ENCODE assay signal across 18 mouse cellular contexts in the genomic region with DNA sequence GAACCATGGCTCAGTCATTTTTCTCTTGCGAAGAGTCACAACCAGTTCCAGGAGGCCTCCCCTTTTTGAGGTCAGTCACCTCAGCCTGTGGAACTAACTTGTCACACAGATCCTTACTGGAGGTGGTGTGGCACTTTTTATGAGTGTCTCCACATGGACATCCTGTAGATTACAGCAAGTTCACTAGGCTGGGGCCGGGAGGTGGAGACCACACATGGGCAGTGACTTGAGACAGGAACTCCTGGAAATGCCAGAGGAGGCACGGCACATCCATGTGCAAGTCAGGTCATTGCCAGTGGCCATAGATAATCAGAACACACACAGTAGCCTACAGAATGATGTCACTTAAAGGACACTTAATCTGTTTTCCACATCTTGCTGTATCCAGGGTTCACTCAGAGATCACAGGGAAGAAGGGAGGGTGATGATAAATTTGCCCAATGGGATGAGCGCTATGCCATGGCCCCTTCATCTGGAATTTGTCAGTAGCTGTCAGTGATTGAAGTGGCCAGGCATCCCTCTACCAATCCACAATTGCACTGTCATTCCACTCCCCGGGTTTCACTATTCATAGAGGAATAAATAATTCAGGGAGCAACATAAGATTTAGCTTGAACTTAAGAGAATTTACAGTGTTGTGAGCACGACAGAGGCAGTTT.
"Had no signal": no experiment of that assay in that cellular context is flagged by ENCODE, and none has a peak within 500 bp of the region (broad histone marks: within the 10 kb centered on the region; RNA-seq: fewer than 3 reads in every experiment).

No protein-coding gene starts in this region.

- H3K27ac ChIP-seq: kidney, postnatal 0 days; limb, embryonic 15.5 days; liver, embryonic 12.5 days; midbrain, embryonic 10.5 days; neural tube, embryonic 15.5 days; stomach, postnatal 0 days had no signal

- H3K4me1 ChIP-seq: limb, embryonic 15.5 days; liver, embryonic 12.5 days; neural tube, embryonic 15.5 days had no signal

- H3K4me2 ChIP-seq: limb, embryonic 15.5 days; liver, embryonic 12.5 days; lung, embryonic 14.5 days; neural tube, embryonic 15.5 days had no signal

- DNase-seq: kidney, postnatal 36 days; layer of hippocampus, adult 9-11 months; layer of hippocampus, postnatal 36 days; lung, embryonic 14.5 days; lung, postnatal 10 days; lung, postnatal 4 days; midbrain, embryonic 14.5 days; right cerebral cortex, adult 18-20 months; right cerebral cortex, postnatal 25 days; thymus, adult 2 months; thymus, postnatal 25 days had no signal

- H3K9ac ChIP-seq: limb, embryonic 15.5 days; liver, embryonic 12.5 days; lung, embryonic 14.5 days; neural tube, embryonic 15.5 days had no signal

- ATAC-seq: liver, embryonic 12.5 days had no signal

- H3K27me3 ChIP-seq: limb, embryonic 15.5 days; liver, embryonic 12.5 days; neural tube, embryonic 15.5 days had no signal

- H3K4me3 ChIP-seq: limb, embryonic 15.5 days; liver, embryonic 12.5 days; midbrain, embryonic 10.5 days; myocyte; neural tube, embryonic 15.5 days had no signal

- H3K9me3 ChIP-seq: limb, embryonic 15.5 days; liver, embryonic 12.5 days; midbrain, embryonic 10.5 days; neural tube, embryonic 15.5 days had no signal
